Mouse (Mus musculus) lung, postnatal 0 days (tissue): ENCODE data around the gene Pank1.

Experiments used
- CTCF ChIP-seq: IDR thresholded peaks from 2 replicates; pipeline ENCODE4 v1.5.1; 2016; ENCODE audit warnings: antibody characterized with exemption, mild to moderate bottlenecking
- EP300 ChIP-seq: IDR thresholded peaks from 2 replicates; pipeline ENCODE4 v1.6.1; 2016; ENCODE audit warnings: antibody characterized with exemption, mild to moderate bottlenecking, control low read depth

DNA sequence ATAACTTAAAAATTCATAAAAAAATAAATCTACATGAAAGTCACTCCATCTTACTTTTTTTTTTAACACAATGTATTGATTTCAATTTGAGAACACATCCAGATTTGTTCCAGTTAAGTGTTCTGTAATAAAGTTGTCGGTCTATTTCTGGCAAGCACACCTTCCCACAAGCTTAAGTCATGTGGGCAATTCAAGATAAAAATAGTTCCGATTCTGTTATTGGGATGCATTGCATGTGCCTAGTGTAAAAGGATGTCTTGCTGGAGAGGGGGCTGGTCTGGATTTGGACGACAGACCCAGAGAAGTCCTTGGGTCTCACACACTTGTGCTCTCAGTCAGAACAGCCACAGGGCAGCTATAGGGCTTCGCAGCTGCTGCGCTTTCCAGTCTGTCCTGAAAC, 27.5 kb upstream of the Pank1 start:
- no peak for TF ChIP-seq EP300
- no peak for TF ChIP-seq CTCF
